Mouse (Mus musculus) limb, embryonic 14.5 days (tissue): ENCODE results near the gene Pfdn6. TPM values are rescaled to one million over a fixed set of nuclear protein-coding genes. Genes with fewer than 3 reads are reported as not detected.

Experiments used
- ATAC-seq: fragments of 200-750 bp; cut with Nextera tagmentation; 2 replicates; pipeline ENCODE4 v1.8.0; 2017; ENCODE audit warnings: low read depth, moderate number of reproducible peaks, moderate TSS enrichment; ENCODE audit not compliant: low FRiP score
- DNase-seq: peaks from one replicate; pipeline ENCODE4 v3.0.0-alpha.2; 2015; ENCODE audit warnings: low spot score
- H3K27ac ChIP-seq: fragments of 300-500 bp; sonication (generic); replicated peaks from 2 replicates; pipeline ENCODE4 v1.5.1; 2014; ENCODE audit warnings: low read depth, mild to moderate bottlenecking, low read length, moderate library complexity, mixed read lengths
- H3K27me3 ChIP-seq: fragments of 300-500 bp; sonication (generic); 2 replicates; pipeline ENCODE4 v1.6.1; 2014; ENCODE audit warnings: low read length, mixed read lengths; ENCODE audit not compliant: control insufficient read depth, insufficient read depth
- H3K36me3 ChIP-seq: fragments of 300-500 bp; sonication (generic); 2 replicates; pipeline ENCODE4 v1.6.1; 2014; ENCODE audit warnings: mild to moderate bottlenecking, low read length, moderate library complexity, mixed read lengths; ENCODE audit not compliant: control insufficient read depth, insufficient read depth
- H3K4me1 ChIP-seq: fragments of 300-500 bp; sonication (generic); 2 replicates; pipeline ENCODE4 v1.6.1; 2014; ENCODE audit warnings: antibody characterized with exemption, low read length, mixed read lengths; ENCODE audit not compliant: control insufficient read depth, insufficient read depth
- H3K4me2 ChIP-seq: fragments of 300-500 bp; sonication (generic); replicated peaks from 2 replicates; pipeline ENCODE4 v1.6.1; 2014; ENCODE audit warnings: low read depth, mild to moderate bottlenecking, low read length, moderate library complexity; ENCODE audit not compliant: severe bottlenecking
- H3K4me3 ChIP-seq: fragments of 300-500 bp; sonication (generic); replicated peaks from 2 replicates; pipeline ENCODE4 v1.5.1; 2014; ENCODE audit warnings: low read length
- H3K9ac ChIP-seq: fragments of 300-500 bp; sonication (generic); 2 replicates; pipeline ENCODE4 v1.6.1; 2014; ENCODE audit warnings: mild to moderate bottlenecking, low read depth, low read length, moderate library complexity; ENCODE audit not compliant: severe bottlenecking
- H3K9me3 ChIP-seq: fragments of 300-500 bp; sonication (generic); 2 replicates; pipeline ENCODE4 v1.6.1; 2016; ENCODE audit warnings: low read length; ENCODE audit not compliant: control insufficient read depth
- POLR2A ChIP-seq: fragments of 200-500 bp; IDR thresholded peaks from 2 replicates; pipeline ENCODE4 v1.8.0; 2012; ENCODE audit warnings: inconsistent platforms, mild to moderate bottlenecking, moderate library complexity, borderline replicate concordance; ENCODE audit not compliant: insufficient read depth, insufficient read length; ENCODE audit errors: extremely low read depth
- WGBS: fragments of 180-500 bp; shearing (Covaris S2); extraction: QIAGEN DNeasy Blood & Tissue Kit; methylation state at CpG from one replicate; pipeline ENCODE4 v1.1.7; 2014; 5-methylcytosine and 5-hydroxymethylcytosine counted together
- polyA plus RNA-seq, 2 experiments: library from polyadenylated mRNA; depleted of rRNA in 1 of 2; stranded (reverse) in 1 of 2; unstranded in 1 of 2; fragments of >200 nt; fragmentation: Nextera tagmentation in 1 of 2; extraction: Ambion mirVana in 1 of 2; gene quantifications; 2 replicates each; pipeline versions ENCODE4 v1.2.1 to v1.2.3; 2012 to 2014

The Pfdn6 gene
- polyA plus RNA-seq, 2 experiments, result 104 to 135 TPM

- 84% methylated on average over 15 of the region's 15 CpGs for WGBS
- Histone ChIP-seq H3K36me3 (peaks cover 55% of the 10 kb centered on the region), H3K4me1 (peaks cover 13% of the 10 kb centered on the region), H3K9ac (no peak overlapping the region), H3K4me3 (no peak overlapping the region), H3K4me2 (no peak overlapping the region), H3K27ac (no peak overlapping the region), H3K9me3 (no peaks in the 10 kb centered on the region), H3K27me3 (no peaks in the 10 kb centered on the region)
- DNase-seq (no peak), ATAC-seq (no peak)
- no peak for TF ChIP-seq POLR2A
These were observed 3.1 kb downstream of the Pfdn6 start for GRCm38 (mm10) chr17:33936993-33937392.

GRCm38 (mm10) chr17:33935422-33936055 is 4.6 kb downstream of the Pfdn6 start:
- no peaks in the 10 kb centered on the region for H3K9me3 ChIP-seq
- DNase-seq (no peak), ATAC-seq (no peak)
- H3K27ac ChIP-seq, result no peak overlapping the region
- 91% methylated on average over 19 of the region's 21 CpGs for WGBS
- peaks cover 51% of the 10 kb centered on the region for H3K36me3 ChIP-seq
- no peak overlapping the region for H3K4me2 ChIP-seq
- H3K4me1 ChIP-seq, result peaks cover 14% of the 10 kb centered on the region
- TF ChIP-seq POLR2A, result no peak
- no peak overlapping the region for H3K4me3 ChIP-seq
- no peak overlapping the region for H3K9ac ChIP-seq
- no peaks in the 10 kb centered on the region for H3K27me3 ChIP-seq

- no peak for ATAC-seq
- no peak for TF ChIP-seq POLR2A
- Histone ChIP-seq H3K4me1 (peaks cover 14% of the 10 kb centered on the region), H3K4me2 (no peak overlapping the region), H3K27ac (no peak overlapping the region), H3K9ac (no peak overlapping the region), H3K36me3 (peaks cover 45% of the 10 kb centered on the region), H3K27me3 (no peaks in the 10 kb centered on the region), H3K4me3 (no peak overlapping the region), H3K9me3 (no peaks in the 10 kb centered on the region)
- WGBS, result 93% methylated on average over 13 of the region's 15 CpGs
- DNase-seq, result no peak
These were observed 7.2 kb downstream of the Pfdn6 start for GRCm38 (mm10) chr17:33932970-33933369.

- Histone ChIP-seq H3K9me3 (no peaks in the 10 kb centered on the region), H3K9ac (no peak overlapping the region), H3K27ac (no peak overlapping the region), H3K4me1 (peaks cover 15% of the 10 kb centered on the region), H3K4me3 (no peak overlapping the region), H3K27me3 (no peaks in the 10 kb centered on the region), H3K4me2 (no peak overlapping the region), H3K36me3 (peaks cover 45% of the 10 kb centered on the region)
- TF ChIP-seq POLR2A, result no peak
- WGBS, result 94% methylated on average over 14 of the region's 14 CpGs
- no peak for DNase-seq
- no peak for ATAC-seq
These were observed 7.7 kb downstream of the Pfdn6 start for GRCm38 (mm10) chr17:33932448-33932847.

GRCm38 (mm10) chr17:33931947-33932346 is 8.2 kb downstream of the Pfdn6 start:
- 93% methylated on average over 11 of the region's 11 CpGs for WGBS
- no peak for ATAC-seq

More at GRCm38 (mm10) chr17:33931947-33932346, 8.2 kb downstream of the Pfdn6 start:
- Histone ChIP-seq H3K36me3 (peaks cover 40% of the 10 kb centered on the region), H3K4me2 (no peak overlapping the region), H3K9me3 (no peaks in the 10 kb centered on the region), H3K27me3 (no peaks in the 10 kb centered on the region), H3K4me3 (0 out of 2 replicates have a peak overlapping the region, but pooled peaks have one; percentile 84), H3K27ac (no peak overlapping the region), H3K9ac (no peak overlapping the region), H3K4me1 (peaks cover 15% of the 10 kb centered on the region)
- DNase-seq, result no peak
- TF ChIP-seq POLR2A, result no peak
